Mouse (Mus musculus) ES-E14 (cell line): ENCODE data around the gene Vmn2r7.

Experiments used
- CHD2 ChIP-seq: IDR thresholded peaks from 2 replicates; pipeline ENCODE4 v1.6.1; 2014; ENCODE audit warnings: mild to moderate bottlenecking, low read depth, low read length, inconsistent platforms
- HCFC1 ChIP-seq: IDR thresholded peaks from 2 replicates; pipeline ENCODE4 v1.6.1; 2012; ENCODE audit warnings: low read length, inconsistent platforms, borderline replicate concordance; ENCODE audit not compliant: insufficient read depth
- ZC3H11A ChIP-seq: IDR thresholded peaks from 2 replicates; pipeline ENCODE4 v1.6.1; 2012; ENCODE audit warnings: low read depth, mild to moderate bottlenecking, inconsistent platforms, low read length, borderline replicate concordance
- ZNF384 ChIP-seq: IDR thresholded peaks from 2 replicates; pipeline ENCODE4 v1.6.1; 2012; ENCODE audit warnings: low read depth, low read length, inconsistent platforms

DNA sequence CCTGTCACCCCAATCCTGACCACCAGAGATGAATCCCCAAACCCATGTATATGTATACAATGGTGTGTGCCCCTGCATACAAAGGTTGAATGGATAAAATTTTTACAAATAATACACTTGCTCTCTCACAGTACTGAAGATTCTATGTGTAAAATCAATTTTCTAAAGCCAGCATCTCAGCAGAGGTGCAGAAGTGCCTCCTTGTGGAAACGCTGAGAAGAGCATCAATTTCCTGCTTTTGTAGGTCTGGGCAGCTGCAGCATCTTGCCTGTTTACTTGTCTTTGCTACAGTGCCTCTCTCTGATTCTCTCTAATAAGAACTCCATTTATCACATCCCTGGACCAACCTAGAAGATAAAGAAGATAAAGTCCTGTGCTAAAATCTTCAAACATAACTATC lies 32.1 kb upstream of the Vmn2r7 start:
- TF ChIP-seq HCFC1 (no peak), ZNF384 (no peak), CHD2 (no peak), ZC3H11A (no peak)
